Mouse (Mus musculus) bone marrow macrophage, adult 2 months (primary cell): ENCODE measurements around the gene Saa4.
"Not testable (repeated sequence)": the region's sequence is repeated elsewhere in the genome, so short reads cannot be mapped to it uniquely, and the experiment has no call there.

Experiments
- CTCF ChIP-seq: IDR thresholded peaks from 2 replicates; pipeline ENCODE4 v1.5.1; 2012; ENCODE audit warnings: low read depth, mild to moderate bottlenecking, low read length, moderate library complexity
- POLR2A ChIP-seq: IDR thresholded peaks from 2 replicates; pipeline ENCODE4 v1.6.1; 2012; ENCODE audit warnings: mild to moderate bottlenecking, low read depth, low read length, borderline replicate concordance

GRCm38 (mm10) chr7:46740041-46740440 is 7.6 kb upstream of the Saa4 start:
- TF ChIP-seq CTCF, POLR2A: not testable (repeated sequence)
